Mouse (Mus musculus): ENCODE results near the gene Castor1. TPM values are rescaled to one million over a fixed set of nuclear protein-coding genes. Genes with fewer than 3 reads are reported as not detected.
A peak's percentile ranks its signal among the peaks of the same experiment; 100 is the strongest.

Castor1 gene
- total and polyA plus RNA-seq, 3 experiments: 4.7 to 23.7 (median 13.0) TPM

DNA sequence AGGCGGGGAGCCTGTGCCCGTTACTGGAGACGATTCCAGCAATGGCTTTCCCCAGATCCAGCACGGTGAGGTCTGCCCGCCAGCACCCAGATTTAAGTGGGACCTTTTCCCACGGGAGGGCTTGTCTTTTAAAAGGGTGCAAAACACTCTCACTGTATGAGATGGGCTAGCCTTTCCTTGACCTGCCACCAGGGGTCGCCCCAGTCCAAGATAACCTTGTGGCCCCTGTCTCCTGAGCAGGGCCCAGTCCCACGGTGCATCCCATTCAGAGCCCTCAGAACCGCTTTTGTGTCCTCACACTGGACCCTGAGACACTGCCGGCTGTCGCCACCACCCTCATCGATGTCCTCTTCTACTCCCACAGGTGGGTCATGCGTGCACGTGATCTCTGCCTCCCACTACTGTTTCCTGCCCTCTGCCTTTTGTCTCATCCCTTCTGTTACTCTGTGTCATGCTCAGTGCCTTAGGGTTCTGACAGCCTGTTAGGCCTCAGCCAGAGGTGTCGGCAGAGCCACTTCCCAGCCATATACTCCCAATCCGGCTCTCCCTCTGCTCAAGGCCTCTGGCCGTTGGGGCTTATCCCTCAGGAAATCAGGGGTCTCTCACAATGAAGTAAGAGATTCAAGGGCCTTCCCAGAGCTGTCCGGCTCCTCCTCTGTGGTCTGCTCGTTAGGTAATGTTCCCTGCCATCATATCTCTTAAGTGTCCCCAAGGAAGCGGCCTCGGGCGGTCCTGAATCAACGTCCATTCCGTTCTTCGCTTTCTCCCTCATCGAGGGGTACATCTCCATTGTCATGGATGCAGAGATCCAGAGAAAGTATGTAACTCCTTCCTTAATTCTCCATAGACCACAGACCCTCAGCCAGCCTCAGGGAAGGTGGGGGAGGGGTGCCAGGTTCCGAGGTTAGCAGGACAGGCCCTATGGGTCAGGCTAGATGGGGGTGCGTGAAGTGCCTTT, 2.7 kb downstream of the Castor1 start (continued):
- TF ChIP-seq MEF2A (IDR thresholded peaks at IDR 0.05; ENCODE audit: borderline replicate concordance, low read depth, low read length) (peak; percentile 33; the same call in 1 of the 2 replicates), KAT2A (IDR thresholded peaks at IDR 0.05; ENCODE audit: insufficient replicate concordance, low read length) (no peak), CHD1 (IDR thresholded peaks at IDR 0.05; ENCODE audit: low read depth, low read length) (no peak), GABPA (IDR thresholded peaks at IDR 0.05; ENCODE audit: insufficient replicate concordance, low read depth, low read length) (no peak)

DNA sequence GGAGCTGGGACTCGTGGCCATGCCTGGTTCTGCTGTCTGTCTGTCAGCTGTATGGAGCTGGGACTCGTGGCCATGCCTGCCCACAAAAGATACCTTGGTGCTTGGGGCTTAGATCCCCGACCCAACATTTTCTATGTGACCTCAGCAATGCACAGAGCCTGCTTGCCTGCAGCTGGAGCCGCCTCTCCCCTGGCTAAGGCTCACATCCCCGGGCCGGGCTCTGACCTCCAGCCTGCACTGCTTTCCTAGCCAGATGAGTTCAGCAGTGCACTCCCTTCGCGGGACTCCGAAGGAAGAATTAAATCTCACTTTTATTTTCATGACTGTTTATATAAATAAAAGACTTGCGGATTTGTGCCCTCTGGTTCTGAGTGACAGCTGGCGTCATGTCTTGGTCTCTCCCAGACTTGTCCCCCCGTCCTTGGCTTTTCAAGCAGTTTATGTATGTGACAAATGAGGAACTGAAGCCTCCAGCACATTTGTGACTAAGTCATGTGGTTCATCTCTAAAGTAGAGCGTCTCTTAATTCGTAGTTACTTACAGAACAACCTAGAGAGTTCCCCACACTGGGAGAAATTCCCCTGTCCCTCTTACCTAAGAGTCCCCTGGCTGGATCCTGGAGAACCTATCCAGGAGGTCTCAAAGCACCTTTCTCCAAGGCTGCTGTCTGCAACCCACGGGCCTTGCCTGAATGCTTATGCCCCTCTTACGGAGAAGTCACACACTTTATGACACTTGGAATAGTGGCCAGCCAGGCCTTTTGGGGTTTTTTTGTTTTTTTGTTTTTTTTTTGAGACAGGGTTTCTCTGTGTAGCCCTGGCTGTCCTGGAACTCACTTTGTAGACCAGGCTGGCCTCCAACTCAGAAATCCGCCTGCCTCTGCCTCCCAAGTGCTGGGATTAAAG, 4.3 kb downstream of the Castor1 start:
- Histone ChIP-seq H3K27me3 (replicated peaks) (no peaks in the 10 kb centered on the region), H3K4me2 (ENCODE audit: insufficient read depth, low read depth, poor library complexity, severe bottlenecking) (peak overlapping the region; percentile 80), H3K4me1 (ENCODE audit: control insufficient read depth in 1 of 2, insufficient read depth in 2 of 2) (peaks cover 23 to 63% of the 10 kb centered on the region in 2 experiments), H3K4me3 (replicated peaks in 1 of 3; ENCODE audit: low read depth in 2 of 3, low read length in 2 of 3, poor library complexity in 1 of 3) (peak overlapping the region in 1 of 3 experiments; percentile 39), H3K27ac (ENCODE audit: insufficient read depth, low read depth) (peak overlapping the region; percentile 65), H3K79me2 (replicated peaks; ENCODE audit: control insufficient read depth, extremely low read depth, insufficient read depth, poor library complexity, severe bottlenecking) (no peaks in the 10 kb centered on the region), H3K9me3 (replicated peaks; ENCODE audit: low read length) (no peaks in the 10 kb centered on the region), H3K36me3 (replicated peaks in 1 of 2; ENCODE audit: control insufficient read depth in 1 of 2, insufficient read depth in 1 of 2, low read length in 1 of 2) (no peaks in the 10 kb centered on the region), H3K9ac (ENCODE audit: insufficient read depth, low read depth) (no peak overlapping the region)
- dilution Hi-C loops (cut with MboI; ENCODE audit: extremely low pct_ligation_motif_present, extremely low pct_unique_long_range_greater_than_20kb, low sequenced_read_pairs) (no loop called here), in situ Hi-C loops (cut with MboI; ENCODE audit: low pct_ligation_motif_present, low pct_unique_long_range_greater_than_20kb, low sequenced_read_pairs) (loop anchor here (5.0 kb wide), 1 partner anchor 35 kb away; the partner anchor contains the start of gene Lif)
- peak; percentile 89 for DNase-seq (ENCODE audit: extremely low read depth)
- peak; percentile 94 for TF ChIP-seq MAZ (IDR thresholded peaks at IDR 0.05; ENCODE audit: low read depth, low read length)
- peak; percentile 92 for TF ChIP-seq ZNF384 (IDR thresholded peaks at IDR 0.05; ENCODE audit: low read depth, low read length)
- peak; percentile 95 for TF ChIP-seq IRF4 (IDR thresholded peaks at IDR 0.05; ENCODE audit: low read depth, low read length)
- peak; percentile 93 for TF ChIP-seq EP300 (IDR thresholded peaks at IDR 0.05; ENCODE audit: low read length)
- no peak for TF ChIP-seq GABPA (IDR thresholded peaks at IDR 0.05; ENCODE audit: insufficient replicate concordance, low read depth, low read length)
- peak; percentile 81 for TF ChIP-seq BHLHE40 (IDR thresholded peaks at IDR 0.05; ENCODE audit: low read depth, low read length)
- 0 out of 2 replicates have a peak, but pooled peaks have one; percentile 65 for TF ChIP-seq RCOR1 (conservative IDR thresholded peaks at IDR 0.05; ENCODE audit: low read depth, low read length)
- TF ChIP-seq HCFC1 (IDR thresholded peaks at IDR 0.05; ENCODE audit: low read depth, low read length): no peak
- TF ChIP-seq ETS1 (conservative IDR thresholded peaks at IDR 0.05; ENCODE audit: low read depth, low read length): peak; percentile 78
- TF ChIP-seq JUN (IDR thresholded peaks at IDR 0.05; ENCODE audit: insufficient read depth, low read depth, low read length): 0 out of 2 replicates have a peak, but pooled peaks have one; percentile 15
- TF ChIP-seq USF1 (IDR thresholded peaks at IDR 0.05; ENCODE audit: low read depth, low read length): peak; percentile 52
- 0 out of 2 replicates have a peak, but pooled peaks have one; percentile 15 for TF ChIP-seq MAFK (IDR thresholded peaks at IDR 0.05; ENCODE audit: insufficient replicate concordance, low read length)
- TF ChIP-seq PAX5 (IDR thresholded peaks at IDR 0.05; ENCODE audit: low read length): no peak
- TF ChIP-seq MEF2A (IDR thresholded peaks at IDR 0.05; ENCODE audit: borderline replicate concordance, low read depth, low read length): peak; percentile 59; the same call in 1 of the 2 replicates
- TF ChIP-seq SIN3A (IDR thresholded peaks at IDR 0.05; ENCODE audit: low read length): peak; percentile 72; the same call in 1 of the 2 replicates
- no peak for TF ChIP-seq NELFE (IDR thresholded peaks at IDR 0.05; ENCODE audit: low read depth, low read length)
- no peak for TF ChIP-seq CHD1 (IDR thresholded peaks at IDR 0.05; ENCODE audit: low read depth, low read length)
- peak; percentile 66; the same call in 1 of the 2 replicates for TF ChIP-seq MAX (IDR thresholded peaks at IDR 0.05; ENCODE audit: low read length)
- peak; percentile 35; the same call in 1 of the 2 replicates for TF ChIP-seq TCF12 (IDR thresholded peaks at IDR 0.05; ENCODE audit: low read depth, low read length)
- peak; percentile 60 for TF ChIP-seq CHD2 (IDR thresholded peaks at IDR 0.05; ENCODE audit: low read length)
- TF ChIP-seq E2F4 (IDR thresholded peaks at IDR 0.05; ENCODE audit: insufficient replicate concordance, low read depth, low read length): no peak
- no peak for TF ChIP-seq ZMIZ1 (IDR thresholded peaks at IDR 0.05; ENCODE audit: low read depth, low read length)
- peak; percentile 23; the same call in 1 of the 2 replicates for TF ChIP-seq POLR2A (IDR thresholded peaks at IDR 0.05; ENCODE audit: low read depth, low read length)
- peak; percentile 79; the same call in 1 of the 2 replicates for TF ChIP-seq MYC (IDR thresholded peaks at IDR 0.05; ENCODE audit: low read depth, low read length)
- no peak for TF ChIP-seq CTCF (conservative IDR thresholded peaks at IDR 0.05 in 1 of 2, IDR thresholded peaks at IDR 0.05 in 1 of 2; ENCODE audit: low read depth in 2 of 2, low read length in 2 of 2)
